Mouse (Mus musculus) liver, adult 2 months (tissue): ENCODE measurements at regions not wholly inside any gene's neighbourhood (a gene's known extent, or its start where the extent isn't known, plus 50 kb on each side); places are given as distances from the start of the nearest gene placed in this dataset.

Experiments used
- DNase-seq: peaks from one replicate; pipeline ENCODE4 v3.0.0-alpha.2; 2011; ENCODE audit warnings: low read depth, low spot score; ENCODE audit errors: extremely low read depth
- H3K27ac ChIP-seq: fragments of 200-500 bp; replicated peaks from 2 replicates; pipeline ENCODE4 v1.5.1; 2012; ENCODE audit warnings: low read depth, mild to moderate bottlenecking, control low read depth, inconsistent platforms, low read length; ENCODE audit not compliant: insufficient read depth
- H3K27me3 ChIP-seq: fragments of 200-500 bp; 2 replicates; pipeline ENCODE4 v1.6.1; 2012; ENCODE audit warnings: mild to moderate bottlenecking, moderate library complexity, low read length, inconsistent platforms; ENCODE audit not compliant: control insufficient read depth, insufficient read depth
- H3K36me3 ChIP-seq: fragments of 200-500 bp; 2 replicates; pipeline ENCODE4 v1.6.1; 2012; ENCODE audit warnings: low read length, inconsistent platforms; ENCODE audit not compliant: control insufficient read depth, insufficient read depth
- H3K4me1 ChIP-seq: fragments of 200-500 bp; 2 replicates; pipeline ENCODE4 v1.6.1; 2011; ENCODE audit warnings: low read length; ENCODE audit not compliant: control insufficient read depth, insufficient read depth
- H3K4me3 ChIP-seq: fragments of 200-500 bp; 2 replicates; pipeline ENCODE4 v1.5.1; 2011; ENCODE audit warnings: low read depth, mild to moderate bottlenecking, control low read depth, low read length, moderate library complexity; ENCODE audit not compliant: insufficient read depth
- H3K79me2 ChIP-seq: fragments of 200-500 bp; 2 replicates; pipeline ENCODE4 v1.6.1; 2012; ENCODE audit warnings: inconsistent platforms, mild to moderate bottlenecking, low read length, moderate library complexity; ENCODE audit not compliant: control insufficient read depth, insufficient read depth
- H3K9ac ChIP-seq: fragments of 200-500 bp; 2 replicates; pipeline ENCODE4 v1.6.1; 2012; ENCODE audit warnings: low read depth, mild to moderate bottlenecking, control low read depth, inconsistent platforms, low read length
- CTCF ChIP-seq: fragments of 200-500 bp; IDR thresholded peaks from 2 replicates; pipeline ENCODE4 v1.5.1; 2011; ENCODE audit warnings: low read depth, low read length, control low read depth
- POLR2A ChIP-seq: fragments of 200-500 bp; IDR thresholded peaks from 2 replicates; pipeline ENCODE4 v1.6.1; 2011; ENCODE audit warnings: low read length, control low read depth; ENCODE audit not compliant: insufficient read depth; ENCODE audit errors: extremely low read depth
- WGBS: fragments of 180-500 bp; shearing (Covaris S2); methylation state at CpG from one replicate; pipeline ENCODE4 v1.1.7; 2018; 5-methylcytosine and 5-hydroxymethylcytosine counted together

DNA sequence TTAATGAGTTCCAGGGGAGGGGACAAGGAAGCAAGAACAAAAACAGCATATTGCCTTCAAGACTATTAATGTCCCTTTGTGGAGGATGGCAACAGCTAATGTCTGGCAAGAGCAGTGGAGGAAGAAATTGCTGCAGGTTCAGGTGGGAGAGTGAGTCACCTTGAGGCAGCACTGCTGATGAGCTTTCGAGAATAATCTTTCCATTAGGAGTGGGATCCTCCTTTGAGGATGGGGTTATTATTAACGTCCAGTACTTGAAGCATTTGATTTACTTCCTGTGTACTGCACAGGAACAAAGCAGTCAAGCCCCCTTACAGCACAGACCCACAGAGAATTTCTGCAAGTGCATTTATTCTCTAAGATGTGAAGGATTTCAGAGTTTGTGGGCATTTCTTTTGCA is 671.2 kb upstream of the Stxbp6 start:
- no peaks in the 10 kb centered on the region for H3K79me2 ChIP-seq
- no peaks in the 10 kb centered on the region for H3K4me1 ChIP-seq
- H3K27ac ChIP-seq, result no peak overlapping the region
- H3K27me3 ChIP-seq, result no peaks in the 10 kb centered on the region
- H3K4me3 ChIP-seq, result no peak overlapping the region
- DNase-seq, result no peak
- H3K9ac ChIP-seq, result no peak overlapping the region
- WGBS, result 54% methylated on average over 2 of the region's 2 CpGs
- H3K36me3 ChIP-seq, result no peaks in the 10 kb centered on the region
- TF ChIP-seq CTCF (no peak), POLR2A (no peak)

GRCm38 (mm10) chr12:45744619-45745018 is 670.1 kb upstream of the Stxbp6 start:
- no peaks in the 10 kb centered on the region for H3K36me3 ChIP-seq
- no peak for DNase-seq
- H3K4me1 ChIP-seq, result no peaks in the 10 kb centered on the region
- TF ChIP-seq POLR2A, result no peak
- TF ChIP-seq CTCF, result no peak
- H3K4me3 ChIP-seq, result no peak overlapping the region
- H3K27me3 ChIP-seq, result no peaks in the 10 kb centered on the region
- 68% methylated on average over 2 of the region's 2 CpGs for WGBS
- no peak overlapping the region for H3K9ac ChIP-seq
- H3K27ac ChIP-seq, result no peak overlapping the region
- H3K79me2 ChIP-seq, result no peaks in the 10 kb centered on the region

- no peak overlapping the region for H3K27ac ChIP-seq
- DNase-seq, result no peak
- H3K36me3 ChIP-seq, result no peaks in the 10 kb centered on the region
- no peaks in the 10 kb centered on the region for H3K79me2 ChIP-seq
- no peak overlapping the region for H3K9ac ChIP-seq
- WGBS, result 68% methylated on average over 4 of the region's 4 CpGs
- no peak overlapping the region for H3K4me3 ChIP-seq
- TF ChIP-seq POLR2A (no peak), CTCF (no peak)
- H3K4me1 ChIP-seq, result no peaks in the 10 kb centered on the region
- no peaks in the 10 kb centered on the region for H3K27me3 ChIP-seq
Measured at GRCm38 (mm10) chr12:45733661-45734060, 659.2 kb upstream of the Stxbp6 start.

DNA sequence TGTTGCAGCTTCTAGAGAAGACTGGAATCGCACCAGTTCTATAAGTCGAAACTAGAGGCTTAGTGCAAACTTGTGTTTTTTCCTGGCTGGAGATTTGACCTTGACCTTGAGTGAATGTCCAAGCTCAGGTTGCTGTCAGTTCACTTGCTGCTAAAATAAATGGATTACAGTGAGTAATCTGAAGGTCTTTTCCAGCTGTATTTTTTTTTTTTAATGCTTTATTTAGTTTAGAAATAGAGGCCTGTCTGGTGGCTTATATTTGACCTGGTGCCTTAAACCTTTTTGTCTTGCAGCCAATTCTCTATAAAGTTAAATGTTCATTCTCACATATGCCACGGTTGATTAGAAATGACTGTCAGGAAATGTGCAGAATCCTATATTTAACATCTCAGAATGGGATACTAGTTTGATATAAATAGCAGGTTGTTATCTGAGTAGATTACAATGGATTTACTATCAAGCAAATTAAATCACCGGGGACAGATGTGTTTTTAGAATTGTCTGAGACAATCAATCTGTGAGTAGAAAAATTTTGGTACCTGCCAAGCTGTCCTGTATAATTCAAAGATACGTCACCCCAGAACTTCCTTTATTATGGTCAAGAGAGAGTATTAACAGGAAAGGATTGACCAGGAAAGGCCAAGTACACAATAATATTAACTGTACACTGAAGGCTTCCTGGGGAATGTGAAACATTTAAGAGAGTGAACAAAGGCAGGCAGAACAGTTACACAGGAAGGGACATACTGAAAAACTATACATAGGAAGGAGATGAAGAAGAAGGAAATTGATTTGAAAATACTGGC is 650.3 kb upstream of the Stxbp6 start:
- Histone ChIP-seq H3K36me3 (no peaks in the 10 kb centered on the region), H3K4me1 (no peaks in the 10 kb centered on the region), H3K9ac (no peak overlapping the region), H3K27ac (no peak overlapping the region), H3K79me2 (no peaks in the 10 kb centered on the region), H3K4me3 (no peak overlapping the region), H3K27me3 (no peaks in the 10 kb centered on the region)
- TF ChIP-seq POLR2A (no peak), CTCF (no peak)
- DNase-seq, result no peak
- WGBS, result 72% methylated on average over 5 of the region's 5 CpGs

DNA sequence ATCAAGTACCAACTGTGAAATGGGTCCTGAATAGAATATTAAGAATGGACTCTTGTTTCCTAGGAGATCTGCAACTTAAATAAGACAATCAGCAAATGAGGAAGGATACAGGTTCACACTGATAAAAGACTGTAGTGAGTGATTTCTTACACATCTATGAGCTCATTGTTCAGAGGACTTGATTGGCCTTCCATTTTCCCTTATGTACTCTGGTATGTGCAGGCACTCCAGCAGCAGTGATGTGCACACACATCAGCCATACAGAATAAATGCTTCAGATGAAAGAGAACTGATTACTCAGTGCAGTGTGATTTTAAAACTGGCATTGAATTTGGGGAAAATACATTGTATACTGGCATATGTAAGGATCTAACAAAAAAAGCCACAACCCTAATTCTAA is 636.8 kb upstream of the Stxbp6 start:
- H3K4me3 ChIP-seq, result no peak overlapping the region
- no peak for TF ChIP-seq CTCF
- TF ChIP-seq POLR2A, result no peak
- no peak overlapping the region for H3K27ac ChIP-seq
- H3K27me3 ChIP-seq, result no peaks in the 10 kb centered on the region
- no peak overlapping the region for H3K9ac ChIP-seq
- no peaks in the 10 kb centered on the region for H3K4me1 ChIP-seq
- H3K36me3 ChIP-seq, result no peaks in the 10 kb centered on the region
- no peak for DNase-seq
- H3K79me2 ChIP-seq, result no peaks in the 10 kb centered on the region

DNA sequence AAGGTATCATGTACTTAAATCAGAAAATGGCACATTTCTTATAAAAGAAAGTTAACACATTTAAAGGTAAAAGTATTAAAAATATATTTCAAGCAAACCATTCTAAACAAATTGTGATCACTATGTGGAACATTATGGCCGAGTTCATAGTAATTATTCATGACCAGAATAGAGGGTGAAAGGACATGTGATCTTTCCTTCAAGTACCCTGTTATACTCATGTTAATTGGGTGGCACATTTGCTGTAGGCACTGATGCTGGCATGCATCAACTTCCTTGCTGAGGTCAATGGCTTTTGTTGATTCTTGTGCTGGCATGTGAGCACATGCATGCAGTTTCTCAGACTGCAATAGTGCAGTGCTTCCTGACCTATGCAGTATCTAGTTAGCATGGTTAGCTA is 636.3 kb upstream of the Stxbp6 start:
- no peak overlapping the region for H3K27ac ChIP-seq
- no peaks in the 10 kb centered on the region for H3K27me3 ChIP-seq
- WGBS, result 58% methylated on average over 1 of the region's 1 CpGs
- H3K4me3 ChIP-seq, result no peak overlapping the region
- H3K36me3 ChIP-seq, result no peaks in the 10 kb centered on the region
- DNase-seq, result no peak
- no peaks in the 10 kb centered on the region for H3K79me2 ChIP-seq
- TF ChIP-seq CTCF, result no peak
- TF ChIP-seq POLR2A, result no peak
- H3K4me1 ChIP-seq, result no peaks in the 10 kb centered on the region
- H3K9ac ChIP-seq, result no peak overlapping the region
